Mouse (Mus musculus) stomach, postnatal 0 days (tissue): Measurements from ENCODE around the gene Baiap2.

Source experiments
- CTCF ChIP-seq: IDR thresholded peaks from 2 replicates; pipeline ENCODE4 v1.5.1; 2016; ENCODE audit warnings: antibody characterized with exemption, low read depth, mild to moderate bottlenecking, moderate library complexity
- EP300 ChIP-seq: optimal IDR thresholded peaks from 2 replicates; pipeline ENCODE3; 2016; ENCODE audit warnings: antibody characterized with exemption

- TF ChIP-seq CTCF (no peak), EP300 (no peak)
Measured at GRCm38 (mm10) chr11:119939073-119939710, 3.4 kb upstream of the Baiap2 start.
